Mouse (Mus musculus): Measurements from ENCODE around the gene Atp5f1. TPM values are rescaled to one million over a fixed set of nuclear protein-coding genes. Genes with fewer than 3 reads are reported as not detected.
"Not testable (repeated sequence)": the region's sequence is repeated elsewhere in the genome, so short reads cannot be mapped to it uniquely, and the experiment has no call there.

The Atp5f1 gene
- polyA plus RNA-seq, 1 experiment from 2014 or later, result 352 TPM

- DNase-seq (ENCODE audit: low spot score), result no peak
- no peak for ATAC-seq
- 83% methylated on average over 9 of the region's 9 CpGs for WGBS
- no peaks in the 10 kb centered on the region for H3K9me3 ChIP-seq (ENCODE audit: low read length)
- H3K4me1 ChIP-seq (ENCODE audit: insufficient read depth, low read depth, low read length), result no peaks in the 10 kb centered on the region
- H3K27ac ChIP-seq (ENCODE audit: low read length), result no peak overlapping the region
- no peak for TF ChIP-seq EP300 (IDR thresholded peaks at IDR 0.05)
- TF ChIP-seq CTCF (IDR thresholded peaks at IDR 0.05), result no peak
- H3K27me3 ChIP-seq (replicated peaks; ENCODE audit: insufficient read depth, low read length), result no peaks in the 10 kb centered on the region
- no peaks in the 10 kb centered on the region for H3K36me3 ChIP-seq (ENCODE audit: insufficient read depth, low read length)
- H3K9ac ChIP-seq (replicated peaks; ENCODE audit: low read depth), result no peak overlapping the region
- H3K4me3 ChIP-seq (ENCODE audit: low read depth, low read length), result no peak overlapping the region
- no peak overlapping the region for H3K4me2 ChIP-seq (replicated peaks; ENCODE audit: low read depth, low read length)
These were observed 35.3 kb downstream of the Atp5f1 start for GRCm38 (mm10) chr3:105924616-105925015.

GRCm38 (mm10) chr3:105921959-105922358 is 37.9 kb downstream of the Atp5f1 start:
- WGBS, result 63% methylated on average over 2 of the region's 2 CpGs
- no peaks in the 10 kb centered on the region for H3K27me3 ChIP-seq (replicated peaks; ENCODE audit: insufficient read depth, low read length)
- no peaks in the 10 kb centered on the region for H3K36me3 ChIP-seq (ENCODE audit: insufficient read depth, low read length)
- no peak for ATAC-seq
- no peak overlapping the region for H3K4me2 ChIP-seq (replicated peaks; ENCODE audit: low read depth, low read length)
- H3K27ac ChIP-seq (ENCODE audit: low read length), result no peak overlapping the region
- no peak overlapping the region for H3K9ac ChIP-seq (replicated peaks; ENCODE audit: low read depth)
- no peaks in the 10 kb centered on the region for H3K9me3 ChIP-seq (ENCODE audit: low read length)
- DNase-seq (ENCODE audit: low spot score), result no peak
- TF ChIP-seq CTCF (IDR thresholded peaks at IDR 0.05) (no peak), EP300 (IDR thresholded peaks at IDR 0.05) (no peak)
- H3K4me1 ChIP-seq (ENCODE audit: insufficient read depth, low read depth, low read length), result no peaks in the 10 kb centered on the region
- H3K4me3 ChIP-seq (ENCODE audit: low read depth, low read length), result no peak overlapping the region

GRCm38 (mm10) chr3:105920743-105921142 is 39.2 kb downstream of the Atp5f1 start:
- not testable (repeated sequence) for ATAC-seq; H3K4me3 ChIP-seq (ENCODE audit: low read depth, low read length); H3K27me3 ChIP-seq (replicated peaks; ENCODE audit: insufficient read depth, low read length); H3K9ac ChIP-seq (replicated peaks; ENCODE audit: low read depth); H3K27ac ChIP-seq (ENCODE audit: low read length); DNase-seq (ENCODE audit: low spot score); H3K4me2 ChIP-seq (replicated peaks; ENCODE audit: low read depth, low read length); H3K36me3 ChIP-seq (ENCODE audit: insufficient read depth, low read length); H3K9me3 ChIP-seq (ENCODE audit: low read length); H3K4me1 ChIP-seq (ENCODE audit: insufficient read depth, low read depth, low read length)

- ATAC-seq (no peak), DNase-seq (ENCODE audit: low spot score) (no peak)
- Histone ChIP-seq H3K4me1 (ENCODE audit: insufficient read depth, low read depth, low read length) (no peaks in the 10 kb centered on the region), H3K9me3 (ENCODE audit: low read length) (no peaks in the 10 kb centered on the region), H3K36me3 (ENCODE audit: insufficient read depth, low read length) (no peaks in the 10 kb centered on the region), H3K4me3 (ENCODE audit: low read depth, low read length) (no peak overlapping the region), H3K27ac (ENCODE audit: low read length) (no peak overlapping the region), H3K4me2 (replicated peaks; ENCODE audit: low read depth, low read length) (no peak overlapping the region), H3K27me3 (replicated peaks; ENCODE audit: insufficient read depth, low read length) (no peaks in the 10 kb centered on the region), H3K9ac (replicated peaks; ENCODE audit: low read depth) (no peak overlapping the region)
- TF ChIP-seq CTCF (IDR thresholded peaks at IDR 0.05) (no peak), EP300 (IDR thresholded peaks at IDR 0.05) (no peak)
- 51% methylated on average over 3 of the region's 3 CpGs for WGBS
These were observed 41.5 kb downstream of the Atp5f1 start for GRCm38 (mm10) chr3:105918355-105918745.

- Histone ChIP-seq H3K9me3 (ENCODE audit: low read length) (no peaks in the 10 kb centered on the region), H3K9ac (replicated peaks; ENCODE audit: low read depth) (no peak overlapping the region), H3K4me1 (ENCODE audit: insufficient read depth, low read depth, low read length) (no peaks in the 10 kb centered on the region; the same call in 1 of the 2 replicates), H3K36me3 (ENCODE audit: insufficient read depth, low read length) (no peaks in the 10 kb centered on the region), H3K27me3 (replicated peaks; ENCODE audit: insufficient read depth, low read length) (no peaks in the 10 kb centered on the region), H3K27ac (ENCODE audit: low read length) (no peak overlapping the region), H3K4me3 (ENCODE audit: low read depth, low read length) (no peak overlapping the region), H3K4me2 (replicated peaks; ENCODE audit: low read depth, low read length) (no peak overlapping the region)
- TF ChIP-seq EP300 (IDR thresholded peaks at IDR 0.05) (no peak), CTCF (IDR thresholded peaks at IDR 0.05) (no peak)
- ATAC-seq, result no peak
- 58% methylated on average over 10 of the region's 10 CpGs for WGBS
- no peak for DNase-seq (ENCODE audit: low spot score)
These were observed 42.1 kb downstream of the Atp5f1 start for GRCm38 (mm10) chr3:105917656-105918354.

GRCm38 (mm10) chr3:105916455-105916854 is 43.4 kb downstream of the Atp5f1 start:
- H3K9ac ChIP-seq (replicated peaks; ENCODE audit: low read depth); H3K4me2 ChIP-seq (replicated peaks; ENCODE audit: low read depth, low read length); DNase-seq (ENCODE audit: low spot score): not testable (repeated sequence)

GRCm38 (mm10) chr3:105915281-105915680 is 44.6 kb downstream of the Atp5f1 start:
- DNase-seq (ENCODE audit: low spot score) (peak; percentile 89), ATAC-seq (peak; percentile 87)
- no peaks in the 10 kb centered on the region for H3K36me3 ChIP-seq (ENCODE audit: insufficient read depth, low read length)
- H3K27me3 ChIP-seq (replicated peaks; ENCODE audit: insufficient read depth, low read length), result no peaks in the 10 kb centered on the region
- H3K9me3 ChIP-seq (ENCODE audit: low read length), result no peaks in the 10 kb centered on the region
- no peak overlapping the region for H3K4me2 ChIP-seq (replicated peaks; ENCODE audit: low read depth, low read length)
- 12% methylated on average over 1 of the region's 1 CpGs for WGBS
- H3K4me1 ChIP-seq (ENCODE audit: insufficient read depth, low read depth, low read length), result peaks cover 8% of the 10 kb centered on the region; the same call in 1 of the 2 replicates
- no peak overlapping the region for H3K9ac ChIP-seq (replicated peaks; ENCODE audit: low read depth)
- peak overlapping the region; percentile 34; the same call in 1 of the 2 replicates for H3K27ac ChIP-seq (ENCODE audit: low read length)
- H3K4me3 ChIP-seq (ENCODE audit: low read depth, low read length), result no peak overlapping the region
- peak; percentile 41 for TF ChIP-seq CTCF (IDR thresholded peaks at IDR 0.05)
- TF ChIP-seq EP300 (IDR thresholded peaks at IDR 0.05), result peak; percentile 92

More at GRCm38 (mm10) chr3:105916455-105916854, 43.4 kb downstream of the Atp5f1 start:
- not testable (repeated sequence) for H3K27ac ChIP-seq (ENCODE audit: low read length); H3K27me3 ChIP-seq (replicated peaks; ENCODE audit: insufficient read depth, low read length); H3K9me3 ChIP-seq (ENCODE audit: low read length); H3K4me3 ChIP-seq (ENCODE audit: low read depth, low read length); ATAC-seq; H3K36me3 ChIP-seq (ENCODE audit: insufficient read depth, low read length); H3K4me1 ChIP-seq (ENCODE audit: insufficient read depth, low read depth, low read length)

All from lung, postnatal 0 days (tissue).